Mouse (Mus musculus) layer of hippocampus, adult 8-10 months (tissue): ENCODE results near the gene F10. TPM values are rescaled to one million over a fixed set of nuclear protein-coding genes. Genes with fewer than 3 reads are reported as not detected.

Experiments
- DNase-seq, 2 experiments: peaks; one replicate each; pipeline ENCODE4 v3.0.0; 2022; ENCODE audit warnings: low spot score in 2 of 2
- total RNA-seq, 4 experiments: library from RNA; stranded (reverse); gene quantifications; 2 replicates each; pipeline ENCODE4 v1.2.4; 2022

The F10 gene
- total RNA-seq = not detected

DNA sequence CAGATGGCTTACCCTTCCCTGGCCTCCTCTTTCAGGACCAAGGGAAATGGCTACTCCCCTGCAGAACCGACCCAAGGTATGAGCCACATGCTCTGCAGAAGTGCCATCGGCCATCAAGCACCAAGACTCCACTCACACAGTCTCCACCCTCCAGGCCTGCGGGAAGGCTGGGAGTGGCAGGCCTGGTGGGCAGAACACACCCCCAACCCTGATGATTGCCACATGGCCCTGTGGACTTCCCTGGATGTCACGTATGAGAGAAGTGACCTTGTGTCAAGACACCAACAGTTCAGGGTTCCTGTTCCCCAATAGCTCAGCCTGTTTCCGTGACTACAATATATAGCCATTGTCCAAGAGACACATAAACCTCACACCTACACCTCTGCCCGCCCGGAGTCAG, at the start of gene F10:
TSS of gene F10 (plus strand) at position 294 of the 400 bp plus-strand sequence.
- no peak for DNase-seq

DNA sequence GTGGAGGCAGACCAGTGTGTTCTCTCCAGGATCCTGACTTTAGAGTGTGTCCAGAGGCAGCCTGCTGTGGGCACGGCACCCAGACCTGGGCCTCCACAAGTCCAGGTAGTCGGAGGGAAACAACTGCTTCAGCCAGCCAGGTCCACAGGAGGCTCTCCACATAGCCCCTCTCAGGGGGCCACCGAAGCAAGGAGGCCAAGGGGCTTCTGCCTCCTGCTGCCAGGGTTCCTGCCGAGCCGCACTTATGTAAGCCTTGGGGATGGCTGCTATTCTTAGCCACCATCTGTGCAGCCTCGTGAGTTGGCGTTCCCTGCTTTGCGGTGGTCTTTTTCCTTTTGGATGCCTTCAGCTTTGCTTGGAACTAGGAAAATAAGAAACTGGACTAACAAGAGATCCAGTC, 49.5 kb upstream of the F10 start:
- peak; percentile 60 to 70 for DNase-seq

DNA sequence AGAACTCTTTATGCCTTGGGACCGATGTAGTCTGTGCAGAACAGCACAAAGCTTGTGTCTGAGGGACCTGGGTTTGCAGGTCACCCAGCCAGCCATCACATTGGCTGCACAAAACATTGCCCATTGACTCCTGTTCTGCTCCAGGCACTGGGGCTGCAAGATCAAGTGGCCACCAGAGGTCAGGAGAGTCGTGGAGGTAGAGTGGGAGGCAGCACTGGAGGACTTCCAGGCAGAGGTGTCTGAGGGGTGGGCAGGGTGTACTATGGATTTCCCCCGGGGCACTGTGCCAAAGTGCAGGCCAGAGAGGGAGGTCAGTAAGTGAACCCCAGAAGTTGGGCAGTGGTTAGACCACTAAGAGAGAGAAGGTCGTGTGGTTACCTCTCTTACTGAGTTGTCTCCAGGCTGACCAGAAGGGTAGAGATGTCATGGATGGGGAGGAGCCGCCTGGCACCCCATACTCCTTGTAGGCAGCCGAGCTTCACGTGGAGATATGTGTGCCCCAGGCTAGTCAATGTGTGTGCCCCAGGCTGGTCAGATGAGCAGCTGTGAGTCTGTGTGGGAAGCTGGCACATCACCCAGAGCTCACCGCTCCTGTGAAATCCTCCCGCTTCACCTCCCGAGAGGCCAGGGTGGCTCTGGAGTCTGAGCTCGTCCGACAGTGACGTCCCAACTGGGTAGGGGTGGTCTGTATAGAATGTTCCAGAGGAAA, 48.2 kb upstream of the F10 start:
- no peak for DNase-seq

DNA sequence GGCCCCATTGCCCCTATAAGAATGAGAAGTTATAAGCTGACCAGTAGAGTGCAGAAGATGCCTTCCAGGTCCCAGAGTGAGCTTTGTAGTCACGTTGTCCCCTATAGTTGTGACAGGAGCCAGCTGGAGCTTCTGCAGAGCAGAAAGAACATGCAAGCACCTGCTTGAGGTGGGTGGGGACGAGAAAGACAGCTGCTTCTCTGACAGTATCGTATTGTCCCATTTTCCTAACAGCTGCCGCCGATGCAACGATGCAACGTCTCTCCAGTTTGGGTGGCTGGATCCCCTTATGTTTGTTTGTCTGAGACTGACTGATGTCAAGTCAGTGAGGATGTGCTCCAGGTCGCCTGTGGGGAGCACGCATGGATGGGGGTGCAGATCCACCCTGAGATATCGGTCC, 45.7 kb upstream of the F10 start:
- DNase-seq = no peak

DNA sequence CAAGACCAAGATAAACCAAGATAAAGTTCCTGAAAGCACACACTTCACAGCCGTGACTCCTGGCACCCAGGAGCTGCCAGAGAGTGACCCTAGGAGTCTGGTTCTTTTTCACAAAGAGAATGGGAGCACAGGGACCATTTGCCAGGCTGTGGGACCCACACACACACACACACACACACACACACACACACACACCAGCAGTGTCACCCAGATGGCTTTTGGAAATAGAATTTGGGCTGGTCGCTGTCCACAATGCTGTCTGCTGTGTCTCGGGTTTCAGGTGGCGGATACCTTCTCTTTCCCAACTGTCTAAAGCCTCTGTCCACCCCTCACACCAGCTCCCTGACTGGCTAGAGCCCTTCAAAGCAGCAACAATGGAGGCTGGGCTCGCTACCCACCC, 42.6 kb upstream of the F10 start:
- no peak for DNase-seq

DNA sequence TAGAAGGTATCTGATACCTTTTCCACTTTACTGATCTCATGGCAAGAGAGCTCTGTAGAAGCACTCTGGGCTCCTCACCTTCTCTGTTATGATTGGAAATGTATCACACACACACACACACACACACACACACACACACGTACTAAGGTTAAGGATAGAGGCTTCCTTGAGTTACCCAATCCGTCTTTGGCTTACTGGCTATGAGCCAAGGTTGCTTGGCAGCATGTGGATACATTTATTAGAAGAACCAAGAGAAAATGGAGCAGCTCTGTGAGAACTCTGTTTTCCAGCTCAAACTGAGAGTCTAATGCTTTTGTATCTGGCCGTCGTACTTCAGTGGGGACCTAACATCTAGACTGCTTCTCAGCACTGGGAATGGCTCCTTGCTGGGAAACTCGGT, 41.6 kb upstream of the F10 start:
- DNase-seq = peak in 1 of 2 experiments; percentile 34

DNA sequence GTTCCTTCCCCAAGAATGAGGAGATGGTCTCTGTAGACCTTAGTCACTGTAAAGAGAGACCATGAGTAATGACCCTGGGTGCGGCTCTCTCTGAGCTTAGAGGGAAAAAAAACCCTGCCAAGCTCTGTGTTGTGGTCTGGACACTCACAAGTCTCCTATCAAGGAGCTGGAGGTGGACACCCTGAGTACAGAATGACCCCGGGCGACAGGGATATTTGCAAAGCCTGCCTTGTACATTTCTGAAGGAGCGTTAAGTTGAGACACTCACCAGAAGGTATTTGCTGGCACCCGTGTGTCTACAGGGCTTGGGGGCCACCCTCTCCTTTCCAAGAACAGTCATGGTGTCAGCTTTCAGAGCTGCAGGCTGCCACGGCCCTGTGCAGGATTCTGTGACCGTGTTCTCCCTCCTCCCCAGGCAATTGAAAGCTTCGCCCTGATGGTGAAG, 40.3 kb upstream of the F10 start:
- DNase-seq = no peak

DNA sequence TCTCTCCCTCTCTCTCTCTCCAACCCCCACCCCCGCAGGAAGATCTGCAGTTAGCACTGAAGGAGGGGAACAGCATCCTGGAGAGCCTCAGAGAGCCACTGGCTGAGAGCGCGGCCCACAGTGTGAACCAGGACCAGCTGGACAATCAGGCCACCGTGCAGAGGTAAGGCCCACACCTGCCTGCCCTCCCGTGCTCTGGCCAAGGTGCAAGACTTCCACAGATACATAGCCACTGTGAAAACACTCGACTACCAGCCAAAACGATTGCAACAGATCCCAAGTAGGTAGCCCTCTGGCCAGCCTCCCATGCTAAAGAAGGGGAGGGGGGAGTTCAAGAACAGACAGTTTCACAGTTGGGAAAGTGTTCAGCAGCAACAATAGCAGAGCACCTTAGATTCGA, 38.8 kb upstream of the F10 start:
- DNase-seq = no peak

DNA sequence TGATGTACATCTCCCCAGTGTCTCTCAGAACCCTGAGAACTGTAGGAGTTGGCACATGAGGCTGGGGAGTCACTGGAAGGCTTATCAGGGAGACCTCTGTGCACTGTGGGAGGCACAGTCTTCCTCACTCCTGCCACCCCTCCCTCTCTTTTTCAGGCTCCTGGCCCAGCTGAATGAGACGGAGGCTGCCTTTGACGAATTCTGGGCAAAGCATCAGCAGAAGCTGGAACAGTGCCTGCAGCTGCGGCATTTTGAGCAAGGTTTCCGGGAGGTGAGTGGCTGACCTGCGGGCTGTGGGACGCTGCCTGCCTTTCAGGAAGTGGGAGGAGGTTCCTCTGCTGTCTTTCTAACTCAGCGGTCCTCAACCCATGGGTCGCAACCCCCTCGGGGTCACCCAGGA, 37.3 kb upstream of the F10 start:
- DNase-seq = no peak

DNA sequence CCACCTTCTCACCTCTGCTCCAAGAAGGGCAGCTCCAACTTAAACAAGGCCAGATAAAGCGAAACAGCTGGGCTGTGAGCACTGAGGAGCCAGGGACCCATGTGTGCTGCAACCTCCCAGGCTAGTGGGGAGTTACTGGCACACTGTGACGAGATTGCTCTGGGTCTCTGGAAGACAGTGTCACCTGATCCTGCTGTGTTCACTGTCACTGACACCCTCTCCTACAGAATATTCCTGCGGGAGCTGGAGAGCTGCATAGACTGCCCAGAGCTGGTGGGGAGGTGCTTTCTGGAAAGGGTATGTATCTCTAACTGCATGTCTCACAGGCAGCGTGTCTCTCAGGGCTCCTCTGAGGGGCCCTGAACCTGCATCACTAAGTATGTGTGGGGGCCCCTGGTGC, 29.6 kb upstream of the F10 start:
- DNase-seq = no peak

DNA sequence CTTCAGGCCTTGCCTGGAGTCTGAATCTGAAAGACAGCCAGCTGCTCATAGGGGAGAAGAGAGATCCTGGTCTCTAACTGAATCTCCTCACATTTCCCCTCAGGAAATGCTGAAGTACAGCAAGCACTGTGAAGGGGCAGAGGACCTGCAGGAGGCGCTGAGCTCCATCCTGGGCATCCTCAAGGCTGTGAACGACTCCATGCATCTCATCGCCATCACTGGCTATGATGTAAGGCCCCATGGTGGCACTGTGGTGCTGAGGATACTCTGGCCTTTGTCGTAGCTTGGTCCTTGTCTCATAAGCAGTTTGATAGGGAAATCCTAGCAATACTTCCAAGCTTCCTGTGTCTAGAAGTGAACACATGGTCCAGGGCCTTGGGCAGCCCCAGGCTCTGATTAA, 26.8 kb upstream of the F10 start:
- no peak for DNase-seq

DNA sequence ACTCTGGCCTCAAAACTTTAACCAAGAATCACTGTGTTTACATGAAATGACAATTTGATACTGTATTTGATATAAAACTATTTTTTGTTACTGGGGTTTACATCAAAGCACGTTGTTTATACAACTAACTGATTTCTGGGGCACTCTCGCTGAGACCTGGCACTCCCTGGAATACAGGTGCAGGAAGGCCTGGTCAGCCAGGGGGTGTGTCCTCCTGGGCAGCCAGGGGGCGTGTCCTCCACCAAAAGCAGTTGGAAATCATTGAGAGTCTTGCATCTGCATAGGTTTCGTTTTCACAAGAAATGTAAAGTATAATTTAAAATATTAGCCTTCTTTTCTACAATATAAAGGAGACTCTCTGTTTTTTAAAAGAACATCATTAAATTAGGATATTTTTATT, 17.5 kb upstream of the F10 start:
- DNase-seq = no peak

DNA sequence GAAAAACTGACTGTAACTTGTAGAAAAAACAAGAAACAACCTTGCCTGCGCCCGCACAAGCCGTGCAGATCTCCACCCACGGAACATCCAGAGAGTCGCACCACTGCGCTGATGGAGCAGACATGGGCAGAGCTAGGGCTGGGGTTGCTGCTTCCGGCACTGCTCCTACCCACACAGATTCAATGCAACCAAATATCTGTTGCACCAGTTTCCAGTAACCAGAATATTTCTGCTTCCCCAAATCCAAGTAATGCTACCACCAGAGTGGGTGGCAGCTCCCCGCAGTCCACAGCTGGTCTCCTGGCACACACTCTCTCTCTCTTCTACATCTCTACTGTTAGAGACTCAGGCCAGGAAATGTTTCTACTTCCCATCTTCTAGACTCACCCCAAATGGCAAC, 15.3 kb upstream of the F10 start:
- peak; percentile 38 to 41 for DNase-seq

DNA sequence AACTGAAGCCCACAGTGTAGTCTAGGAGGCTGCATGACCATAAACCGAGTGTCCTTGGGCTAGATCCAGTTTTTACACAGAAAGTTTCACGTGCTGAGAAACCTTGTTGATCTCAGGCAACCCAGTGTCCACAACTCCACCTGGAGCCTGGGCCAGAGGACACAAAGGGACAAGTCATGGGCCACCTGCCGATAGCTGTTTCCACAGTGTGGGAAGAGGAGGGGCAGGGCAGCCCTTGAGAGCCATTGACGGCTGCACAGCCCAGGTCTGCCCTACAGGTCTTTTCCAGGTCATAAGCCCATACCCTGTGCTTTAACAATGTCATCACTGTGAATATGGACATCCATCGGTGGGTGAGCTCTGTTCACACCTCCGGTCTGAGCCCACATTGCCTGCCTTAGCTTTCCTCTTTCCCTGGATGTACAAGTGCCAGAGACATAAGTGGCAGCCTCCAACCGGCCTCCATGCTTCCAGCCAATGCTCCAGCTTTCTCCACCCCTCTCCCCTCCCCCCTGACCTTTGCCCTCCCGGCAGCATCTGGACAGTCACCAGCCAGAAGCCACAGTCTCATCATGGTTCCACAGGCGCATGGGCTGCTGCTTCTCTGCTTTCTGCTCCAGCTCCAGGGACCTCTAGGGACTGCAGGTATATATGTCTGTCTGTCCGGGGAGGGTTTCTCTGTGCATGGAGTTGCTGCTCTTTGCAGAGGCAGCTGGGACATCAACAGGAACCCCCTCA, 11.5 kb upstream of the F10 start, which contains the start of gene F7:
TSS of gene F7 (plus strand) at position 548 of the 738 bp plus-strand sequence.
- no peak for DNase-seq

DNA sequence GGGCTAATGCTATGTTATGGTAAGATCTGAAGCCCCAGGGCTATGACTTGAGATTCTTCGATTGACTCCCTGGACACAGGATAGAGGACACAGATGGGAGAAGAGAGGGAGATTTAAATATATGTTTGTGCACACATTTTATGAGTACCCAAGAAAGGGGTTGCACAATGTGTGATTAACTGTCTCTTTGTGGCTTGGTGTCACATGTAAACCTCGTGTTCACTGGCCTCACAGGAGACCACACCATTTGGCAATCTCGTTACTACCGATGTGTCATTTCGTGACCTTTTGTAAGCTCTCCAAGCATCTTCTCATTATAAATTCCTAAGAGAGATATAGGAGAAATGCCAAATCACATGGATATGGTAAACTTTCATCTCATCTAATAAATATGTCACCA, 9.5 kb upstream of the F10 start:
- DNase-seq = no peak

DNA sequence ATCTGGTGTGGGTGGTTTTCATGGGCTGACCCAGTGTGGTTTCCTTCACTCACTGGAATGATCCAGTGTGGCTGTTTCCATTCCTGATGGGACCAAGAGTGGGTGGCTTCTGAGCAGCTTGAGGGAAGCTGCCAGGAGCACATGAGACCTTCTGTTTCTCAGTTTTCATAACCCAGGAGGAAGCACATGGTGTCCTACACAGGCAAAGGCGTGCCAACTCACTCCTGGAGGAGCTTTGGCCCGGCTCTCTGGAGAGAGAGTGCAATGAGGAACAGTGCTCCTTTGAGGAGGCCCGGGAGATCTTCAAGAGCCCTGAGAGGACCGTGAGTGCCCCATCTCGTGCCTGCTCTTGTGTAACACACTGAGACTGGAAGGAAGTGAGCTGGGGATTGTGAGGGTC, 8.6 kb upstream of the F10 start:
- DNase-seq = peak; percentile 70

DNA sequence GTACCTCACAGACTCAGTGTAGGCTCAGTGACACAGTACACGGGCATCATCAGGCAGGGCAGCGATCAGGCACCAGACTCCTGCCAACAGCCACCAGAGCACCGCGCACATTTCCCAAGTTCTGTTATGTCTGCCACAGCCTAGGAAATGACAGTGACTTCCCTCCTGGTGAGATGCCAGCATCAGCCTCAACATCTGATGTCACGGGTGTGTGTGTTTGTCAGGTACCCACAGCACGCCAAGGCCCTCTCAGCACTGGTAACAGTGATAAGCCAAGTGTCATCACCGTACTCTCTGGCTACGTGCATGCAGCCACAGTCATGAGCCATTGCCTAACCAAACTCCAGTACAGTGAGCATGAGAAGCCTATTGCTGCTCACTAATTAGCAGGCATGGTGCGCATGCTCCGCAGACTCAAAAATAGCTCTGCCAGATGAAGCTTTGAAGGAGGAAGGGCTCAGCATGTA, 729 bp upstream of the F10 start:
- peak; percentile 46 to 56 for DNase-seq

DNA sequence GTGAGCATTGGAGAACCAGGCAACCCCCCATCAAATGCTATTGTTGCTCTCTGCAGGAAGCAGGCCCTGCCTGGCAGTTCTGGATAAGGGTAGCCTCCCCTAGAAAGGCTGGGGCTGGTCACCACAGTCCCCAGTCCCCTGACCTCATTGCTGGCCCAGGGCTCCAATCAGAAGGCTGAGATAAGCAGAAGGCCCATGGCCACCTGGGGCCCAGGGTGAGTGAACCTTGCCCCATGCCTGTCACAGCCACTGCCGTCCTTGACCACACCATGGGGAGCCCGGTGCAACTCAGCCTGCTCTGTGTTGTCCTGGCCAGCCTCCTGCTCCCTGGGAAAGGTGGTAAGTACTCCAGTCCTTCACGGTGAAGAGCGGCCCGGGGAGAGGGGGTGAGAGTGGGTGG, 461 bp downstream of the F10 start:
- DNase-seq = no peak

DNA sequence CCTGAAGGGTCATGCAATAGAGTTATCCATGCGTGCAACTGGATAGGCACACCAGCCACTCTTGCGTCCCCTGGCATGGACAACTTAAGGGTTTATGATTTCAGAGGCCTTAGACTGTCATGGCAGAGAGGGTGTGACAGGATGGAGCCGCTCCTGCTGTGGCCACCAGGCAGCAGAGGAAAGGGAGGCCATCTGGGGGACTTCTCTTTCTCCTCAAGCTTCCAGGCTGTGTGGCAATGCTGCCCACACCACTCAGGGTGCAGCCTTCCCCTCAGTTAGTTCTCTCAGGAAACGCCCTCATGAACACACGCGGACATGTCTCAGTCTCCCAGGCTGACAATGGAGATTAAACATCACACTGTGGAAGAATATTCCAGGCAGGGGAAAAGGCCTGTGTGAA, 1.9 kb downstream of the F10 start:
- DNase-seq = no peak

DNA sequence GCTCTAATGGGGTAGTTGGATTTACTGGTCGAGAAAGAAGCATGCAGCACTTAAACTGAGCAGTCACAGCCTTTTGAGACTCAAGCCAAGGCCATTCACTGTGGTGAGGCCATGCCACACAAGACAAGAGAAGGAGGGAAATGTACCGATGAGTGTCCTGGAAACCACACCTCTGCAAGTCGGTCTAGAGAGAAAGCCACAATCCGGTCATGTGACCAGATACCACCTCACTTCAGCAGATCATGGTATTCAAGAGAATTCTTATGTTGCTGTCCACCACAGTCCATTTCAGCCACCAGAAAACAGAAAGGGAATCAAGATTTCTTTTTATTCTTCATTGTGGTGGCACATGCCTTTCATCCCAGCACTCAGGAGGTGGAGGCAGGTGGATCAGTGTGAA, 4.4 kb downstream of the F10 start:
- DNase-seq = no peak

DNA sequence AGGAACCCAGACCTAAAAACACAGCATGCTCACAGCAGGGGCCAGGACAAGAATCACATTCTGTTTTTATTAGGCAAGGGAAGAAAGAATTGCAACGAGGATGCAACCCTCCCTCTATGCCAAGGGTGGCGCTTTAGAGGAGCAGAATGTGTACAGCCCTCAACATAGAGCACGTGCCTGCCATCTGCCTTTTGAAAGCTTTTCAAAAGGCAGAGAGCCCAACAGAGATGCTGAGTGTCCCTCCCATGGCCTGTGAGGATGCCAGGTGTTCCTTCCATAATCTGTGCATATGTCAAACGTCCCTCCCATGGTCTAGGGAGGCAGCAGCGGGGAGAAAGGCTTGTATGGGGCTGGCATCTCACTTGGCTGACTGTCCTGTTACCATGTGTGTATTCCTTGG, 10.5 kb downstream of the F10 start:
- no peak for DNase-seq

DNA sequence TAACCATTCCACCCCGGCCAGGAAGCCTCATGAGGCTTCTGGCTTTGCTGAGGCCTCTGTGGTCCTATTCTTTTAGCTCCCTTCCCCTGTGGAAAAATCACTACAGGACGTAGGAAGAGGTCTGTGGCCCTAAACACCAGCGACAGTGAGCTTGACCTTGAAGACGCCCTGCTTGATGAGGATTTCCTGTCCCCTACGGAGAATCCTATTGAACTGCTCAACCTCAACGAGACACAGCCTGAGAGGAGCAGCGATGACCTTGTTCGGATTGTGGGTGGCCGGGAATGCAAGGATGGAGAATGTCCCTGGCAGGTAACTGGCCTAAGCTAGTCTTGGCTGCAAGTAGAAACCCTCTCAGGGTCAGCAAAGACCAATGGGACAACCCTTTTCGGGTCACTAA, 13.4 kb downstream of the F10 start:
- DNase-seq = no peak

DNA sequence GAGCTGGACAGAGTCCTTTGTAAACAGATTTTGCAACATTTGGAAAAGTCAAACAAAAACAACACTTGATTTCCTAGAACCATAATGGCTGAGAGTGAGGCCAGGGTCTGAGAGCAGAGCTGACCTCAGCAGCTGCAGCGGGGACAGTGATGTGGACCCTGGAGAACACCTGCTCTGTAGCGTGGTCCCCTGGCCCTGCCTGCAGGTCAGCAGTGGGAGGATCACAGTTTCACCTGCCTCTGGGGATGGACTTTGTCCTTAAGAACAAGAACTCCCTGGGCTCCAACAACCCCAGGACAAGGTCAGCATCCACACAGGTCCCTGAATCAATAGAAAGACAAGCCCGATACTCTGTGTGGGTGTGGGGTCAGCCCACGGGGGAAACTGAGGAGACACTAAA, 20.2 kb downstream of the F10 start:
- no peak for DNase-seq
